Mouse (Mus musculus): ENCODE measurements around the gene Arhgef3. TPM values are rescaled to one million over a fixed set of nuclear protein-coding genes. Genes with fewer than 3 reads are reported as not detected.

Gene Arhgef3
- polyA plus RNA-seq, 1 experiment from 2014 or later = 12.8 TPM

DNA sequence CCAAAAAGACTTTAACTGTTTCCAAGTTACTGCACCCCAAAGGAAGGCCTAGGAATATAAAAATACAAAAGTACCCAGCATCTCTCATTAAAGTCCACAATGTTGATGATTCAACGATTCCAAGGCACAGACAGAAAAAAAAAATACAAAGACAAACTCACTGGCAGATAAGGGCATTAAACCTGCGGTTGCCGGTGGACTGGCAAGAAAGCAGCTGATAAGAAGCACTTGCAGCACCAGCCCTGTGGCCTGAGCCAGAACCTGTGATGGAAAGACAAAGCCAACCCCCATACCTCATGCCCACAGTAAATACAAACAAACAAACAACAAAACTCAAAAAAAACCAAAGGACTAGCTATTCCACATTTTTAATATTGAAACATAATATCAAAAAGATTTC, 295.0 kb downstream of the Arhgef3 start:
- no peak overlapping the region for H3K4me2 ChIP-seq (ENCODE audit: low read depth, low read length)
- H3K9me3 ChIP-seq (ENCODE audit: control insufficient read depth, low read length) = peaks cover 4% of the 10 kb centered on the region; the same call in 1 of the 2 replicates
- no peak overlapping the region for H3K4me3 ChIP-seq (ENCODE audit: low read length)
- H3K4me1 ChIP-seq (replicated peaks; ENCODE audit: control insufficient read depth, insufficient read depth, low read length) = no peaks in the 10 kb centered on the region
- no peak overlapping the region for H3K9ac ChIP-seq (ENCODE audit: low read length)
- no peaks in the 10 kb centered on the region for H3K27me3 ChIP-seq (ENCODE audit: control insufficient read depth, insufficient read depth, low read depth, low read length)
- H3K27ac ChIP-seq (ENCODE audit: low read length) = no peak overlapping the region
- no peak for ATAC-seq (ENCODE audit: low read depth)
- H3K36me3 ChIP-seq (ENCODE audit: control insufficient read depth, insufficient read depth, low read length) = no peaks in the 10 kb centered on the region
- 74% methylated on average over 3 of the region's 3 CpGs for WGBS

DNA sequence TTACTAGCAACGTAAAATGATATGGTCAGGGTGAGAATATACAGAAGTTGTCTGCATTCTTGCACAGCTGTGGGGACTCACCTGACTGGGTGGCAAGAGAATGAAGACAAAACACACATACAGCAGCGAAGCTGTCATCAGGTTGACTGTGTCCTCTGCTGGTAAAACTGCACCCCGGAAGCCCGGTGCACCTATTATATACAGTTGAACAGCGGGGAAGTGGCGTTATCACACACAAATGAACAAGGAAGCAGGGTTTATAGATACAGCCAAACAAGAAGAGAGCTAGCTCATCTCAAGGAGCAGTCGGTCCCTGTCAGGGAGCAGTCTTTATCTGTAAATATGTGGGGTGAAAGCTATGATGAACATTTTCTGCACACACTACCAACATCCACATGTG, 296.8 kb downstream of the Arhgef3 start:
- H3K27ac ChIP-seq (ENCODE audit: low read length) = no peak overlapping the region
- no peaks in the 10 kb centered on the region for H3K27me3 ChIP-seq (ENCODE audit: control insufficient read depth, insufficient read depth, low read depth, low read length)
- no peak for ATAC-seq (ENCODE audit: low read depth)
- H3K4me2 ChIP-seq (ENCODE audit: low read depth, low read length) = no peak overlapping the region
- peaks cover 4% of the 10 kb centered on the region; the same call in 1 of the 2 replicates for H3K9me3 ChIP-seq (ENCODE audit: control insufficient read depth, low read length)
- no peaks in the 10 kb centered on the region for H3K36me3 ChIP-seq (ENCODE audit: control insufficient read depth, insufficient read depth, low read length)
- H3K4me1 ChIP-seq (replicated peaks; ENCODE audit: control insufficient read depth, insufficient read depth, low read length) = no peaks in the 10 kb centered on the region
- H3K4me3 ChIP-seq (ENCODE audit: low read length) = no peak overlapping the region
- 82% methylated on average over 7 of the region's 7 CpGs for WGBS
- no peak overlapping the region for H3K9ac ChIP-seq (ENCODE audit: low read length)

GRCm38 (mm10) chr14:27412699-27413098, 298.0 kb downstream of the Arhgef3 start:
- Histone ChIP-seq H3K27ac (ENCODE audit: low read length) (no peak overlapping the region), H3K36me3 (ENCODE audit: control insufficient read depth, insufficient read depth, low read length) (no peaks in the 10 kb centered on the region), H3K27me3 (ENCODE audit: control insufficient read depth, insufficient read depth, low read depth, low read length) (no peaks in the 10 kb centered on the region), H3K9me3 (ENCODE audit: control insufficient read depth, low read length) (peaks cover 4% of the 10 kb centered on the region; the same call in 1 of the 2 replicates), H3K4me2 (ENCODE audit: low read depth, low read length) (no peak overlapping the region), H3K4me3 (ENCODE audit: low read length) (no peak overlapping the region), H3K9ac (ENCODE audit: low read length) (no peak overlapping the region), H3K4me1 (replicated peaks; ENCODE audit: control insufficient read depth, insufficient read depth, low read length) (no peaks in the 10 kb centered on the region)
- no peak for ATAC-seq (ENCODE audit: low read depth)
- 68% methylated on average over 8 of the region's 8 CpGs for WGBS

GRCm38 (mm10) chr14:27413961-27414360, 299.3 kb downstream of the Arhgef3 start:
- no peak overlapping the region for H3K4me3 ChIP-seq (ENCODE audit: low read length)
- WGBS = 25% methylated on average over 4 of the region's 4 CpGs
- no peaks in the 10 kb centered on the region for H3K36me3 ChIP-seq (ENCODE audit: control insufficient read depth, insufficient read depth, low read length)
- no peaks in the 10 kb centered on the region for H3K27me3 ChIP-seq (ENCODE audit: control insufficient read depth, insufficient read depth, low read depth, low read length)
- no peak for ATAC-seq (ENCODE audit: low read depth)
- H3K4me2 ChIP-seq (ENCODE audit: low read depth, low read length) = no peak overlapping the region
- no peak overlapping the region for H3K27ac ChIP-seq (ENCODE audit: low read length)
- H3K4me1 ChIP-seq (replicated peaks; ENCODE audit: control insufficient read depth, insufficient read depth, low read length) = no peaks in the 10 kb centered on the region
- peaks cover 4% of the 10 kb centered on the region; the same call in 1 of the 2 replicates for H3K9me3 ChIP-seq (ENCODE audit: control insufficient read depth, low read length)
- no peak overlapping the region for H3K9ac ChIP-seq (ENCODE audit: low read length)

GRCm38 (mm10) chr14:27420816-27421215, 306.1 kb downstream of the Arhgef3 start:
- Histone ChIP-seq H3K27me3 (ENCODE audit: control insufficient read depth, insufficient read depth, low read depth, low read length) (no peaks in the 10 kb centered on the region), H3K9ac (ENCODE audit: low read length) (no peak overlapping the region), H3K27ac (ENCODE audit: low read length) (no peak overlapping the region), H3K4me3 (ENCODE audit: low read length) (no peak overlapping the region), H3K9me3 (ENCODE audit: control insufficient read depth, low read length) (no peaks in the 10 kb centered on the region), H3K4me1 (replicated peaks; ENCODE audit: control insufficient read depth, insufficient read depth, low read length) (no peaks in the 10 kb centered on the region), H3K4me2 (ENCODE audit: low read depth, low read length) (no peak overlapping the region), H3K36me3 (ENCODE audit: control insufficient read depth, insufficient read depth, low read length) (no peaks in the 10 kb centered on the region)
- ATAC-seq (ENCODE audit: low read depth) = no peak
- 68% methylated on average over 3 of the region's 3 CpGs for WGBS

DNA sequence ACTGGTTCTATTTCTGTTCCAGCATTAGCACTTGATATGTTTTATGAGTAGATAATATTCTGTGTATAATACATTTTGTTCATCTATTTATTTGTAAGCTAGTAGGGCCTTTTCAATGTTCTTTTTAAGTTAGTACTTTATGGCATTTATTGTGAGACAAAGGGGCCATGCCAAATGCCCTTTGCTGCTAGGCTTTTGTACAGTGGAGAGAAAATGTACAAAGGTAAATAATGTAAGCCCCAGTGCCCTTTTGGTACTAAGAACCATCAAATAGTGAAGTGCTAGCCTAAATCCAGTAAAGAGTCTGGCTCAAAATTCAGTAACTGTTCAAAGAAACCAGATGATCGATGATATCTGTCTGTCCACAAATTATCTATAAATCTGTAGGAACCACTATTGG, 307.6 kb downstream of the Arhgef3 start:
- H3K4me3 ChIP-seq (ENCODE audit: low read length) = no peak overlapping the region
- H3K27ac ChIP-seq (ENCODE audit: low read length) = no peak overlapping the region
- H3K36me3 ChIP-seq (ENCODE audit: control insufficient read depth, insufficient read depth, low read length) = no peaks in the 10 kb centered on the region
- ATAC-seq (ENCODE audit: low read depth) = no peak
- H3K27me3 ChIP-seq (ENCODE audit: control insufficient read depth, insufficient read depth, low read depth, low read length) = no peaks in the 10 kb centered on the region
- H3K9me3 ChIP-seq (ENCODE audit: control insufficient read depth, low read length) = no peaks in the 10 kb centered on the region
- 84% methylated on average over 1 of the region's 1 CpGs for WGBS
- H3K4me2 ChIP-seq (ENCODE audit: low read depth, low read length) = no peak overlapping the region
- H3K9ac ChIP-seq (ENCODE audit: low read length) = no peak overlapping the region
- H3K4me1 ChIP-seq (replicated peaks; ENCODE audit: control insufficient read depth, insufficient read depth, low read length) = no peaks in the 10 kb centered on the region

GRCm38 (mm10) chr14:27428573-27428972, 313.9 kb downstream of the Arhgef3 start, which contains the start of gene Fam208a:
Fam208a (plus strand) TSS chr14:27428834.
- 1% methylated on average over 36 of the region's 43 CpGs for WGBS
- Histone ChIP-seq H3K4me1 (replicated peaks; ENCODE audit: control insufficient read depth, insufficient read depth, low read length) (peaks cover 2% of the 10 kb centered on the region; the same call in 1 of the 2 replicates), H3K9ac (ENCODE audit: low read length) (peak within 1 kb of the TSS; percentile 95), H3K36me3 (ENCODE audit: control insufficient read depth, insufficient read depth, low read length) (peaks cover 23% of the 10 kb centered on the region), H3K27ac (ENCODE audit: low read length) (peak within 1 kb of the TSS; percentile 99), H3K27me3 (ENCODE audit: control insufficient read depth, insufficient read depth, low read depth, low read length) (no peaks in the 10 kb centered on the region), H3K4me3 (ENCODE audit: low read length) (peak within 1 kb of the TSS; percentile 79), H3K4me2 (ENCODE audit: low read depth, low read length) (peak within 1 kb of the TSS; percentile 93), H3K9me3 (ENCODE audit: control insufficient read depth, low read length) (peaks cover 11% of the 10 kb centered on the region)
- peak; percentile 96 for ATAC-seq (ENCODE audit: low read depth)

DNA sequence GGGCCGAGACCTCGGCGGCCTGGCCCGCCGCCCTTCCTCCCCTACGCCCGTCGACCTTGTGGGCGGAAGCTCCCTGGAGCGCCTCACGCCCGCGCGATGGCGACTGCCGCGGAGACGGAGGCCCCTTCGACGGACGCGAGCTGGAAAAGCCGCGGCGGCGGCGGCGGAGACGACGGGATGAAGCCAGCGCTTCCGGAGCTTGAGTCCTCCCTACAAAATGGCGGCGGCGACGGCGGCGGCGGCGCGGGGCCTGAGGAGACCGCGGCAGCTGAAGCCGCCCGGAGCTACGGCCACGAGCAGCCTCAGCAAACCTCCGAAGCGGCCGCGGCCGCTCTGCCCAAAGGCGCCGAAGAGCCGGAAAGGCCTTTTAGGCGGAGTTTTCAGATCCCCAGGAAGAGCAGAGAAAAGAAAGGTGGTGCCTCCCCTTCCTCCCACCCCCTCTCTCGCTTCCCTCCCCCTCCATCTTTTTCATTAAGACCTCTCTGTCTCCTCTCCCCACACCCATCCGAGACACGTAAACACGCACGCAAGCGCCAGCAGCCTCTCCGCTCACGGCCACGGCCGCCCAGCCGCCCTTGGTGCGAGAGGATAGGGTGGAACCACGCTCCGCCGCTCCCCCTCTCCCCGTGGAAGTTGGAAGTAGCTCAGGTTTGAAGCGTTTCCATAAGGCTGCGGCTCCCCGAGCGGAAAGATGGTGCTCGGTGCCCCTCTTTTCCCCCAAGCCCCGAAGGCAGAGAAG, 314.4 kb downstream of the Arhgef3 start:
- Histone ChIP-seq H3K27ac (ENCODE audit: low read length) (peak overlapping the region; percentile 99), H3K36me3 (ENCODE audit: control insufficient read depth, insufficient read depth, low read length) (peaks cover 24% of the 10 kb centered on the region), H3K4me2 (ENCODE audit: low read depth, low read length) (peak overlapping the region; percentile 93), H3K4me3 (ENCODE audit: low read length) (peak overlapping the region; percentile 79), H3K9me3 (ENCODE audit: control insufficient read depth, low read length) (peaks cover 11% of the 10 kb centered on the region), H3K27me3 (ENCODE audit: control insufficient read depth, insufficient read depth, low read depth, low read length) (no peaks in the 10 kb centered on the region), H3K4me1 (replicated peaks; ENCODE audit: control insufficient read depth, insufficient read depth, low read length) (peaks cover 2% of the 10 kb centered on the region; the same call in 1 of the 2 replicates), H3K9ac (ENCODE audit: low read length) (peak overlapping the region; percentile 95)
- peak; percentile 87 for ATAC-seq (ENCODE audit: low read depth)
- WGBS = under 1% methylated on average over 71 of the region's 78 CpGs

GRCm38 (mm10) chr14:27430280-27430679, 315.6 kb downstream of the Arhgef3 start:
- Histone ChIP-seq H3K4me3 (ENCODE audit: low read length) (0 out of 2 replicates have a peak overlapping the region, but pooled peaks have one; percentile 5), H3K9ac (ENCODE audit: low read length) (no peak overlapping the region), H3K27me3 (ENCODE audit: control insufficient read depth, insufficient read depth, low read depth, low read length) (no peaks in the 10 kb centered on the region), H3K27ac (ENCODE audit: low read length) (no peak overlapping the region), H3K4me2 (ENCODE audit: low read depth, low read length) (peak overlapping the region; percentile 27; the same call in 1 of the 2 replicates), H3K4me1 (replicated peaks; ENCODE audit: control insufficient read depth, insufficient read depth, low read length) (peaks cover 2% of the 10 kb centered on the region; the same call in 1 of the 2 replicates), H3K36me3 (ENCODE audit: control insufficient read depth, insufficient read depth, low read length) (peaks cover 27% of the 10 kb centered on the region), H3K9me3 (ENCODE audit: control insufficient read depth, low read length) (peaks cover 11% of the 10 kb centered on the region)
- ATAC-seq (ENCODE audit: low read depth) = no peak
- WGBS = 88% methylated on average over 4 of the region's 4 CpGs
